Mouse (Mus musculus) liver, adult 2 months (tissue): ENCODE results near the gene Pde4d.

Source experiments
- CTCF ChIP-seq: fragments of 200-500 bp; IDR thresholded peaks from 2 replicates; pipeline ENCODE4 v1.5.1; 2011; ENCODE audit warnings: low read depth, low read length, control low read depth
- POLR2A ChIP-seq: fragments of 200-500 bp; IDR thresholded peaks from 2 replicates; pipeline ENCODE4 v1.6.1; 2011; ENCODE audit warnings: low read length, control low read depth; ENCODE audit not compliant: insufficient read depth; ENCODE audit errors: extremely low read depth

- TF ChIP-seq CTCF (no peak), POLR2A (no peak)
Measured at GRCm38 (mm10) chr13:109793918-109794317, 1344.2 kb downstream of the Pde4d start.
